Mouse (Mus musculus) frontal cortex, adult (tissue): Measurements from ENCODE around the gene Ccl9.
"Not testable (repeated sequence)": the region's sequence is repeated elsewhere in the genome, so short reads cannot be mapped to it uniquely, and the experiment has no call there.

Experiments used
- ATAC-seq: cut with Nextera tagmentation; 2 replicates; pipeline ENCODE4 v1.9.2; 2017; ENCODE audit warnings: mild to moderate bottlenecking, moderate library complexity, mixed read lengths; ENCODE audit not compliant: low TSS enrichment

Gene Ccl9

GRCm38 (mm10) chr11:83580699-83581232 is 2.3 kb upstream of the Ccl9 start:
- ATAC-seq: no peak

- no peak for ATAC-seq
Measured at GRCm38 (mm10) chr11:83578999-83579398, 563 bp upstream of the Ccl9 start.

GRCm38 (mm10) chr11:83576927-83577555 is 1.4 kb downstream of the Ccl9 start:
- no peak for ATAC-seq

GRCm38 (mm10) chr11:83572834-83573233 is 5.6 kb downstream of the Ccl9 start:
- ATAC-seq: no peak

- no peak for ATAC-seq
Measured at GRCm38 (mm10) chr11:83572223-83572622, 6.2 kb downstream of the Ccl9 start.

GRCm38 (mm10) chr11:83570189-83570588 is 8.2 kb downstream of the Ccl9 start:
- ATAC-seq: no peak

- no peak for ATAC-seq
Measured at GRCm38 (mm10) chr11:83569249-83569648, 9.2 kb downstream of the Ccl9 start.

GRCm38 (mm10) chr11:83568786-83569185 is 9.7 kb downstream of the Ccl9 start:
- ATAC-seq: no peak

GRCm38 (mm10) chr11:83568061-83568460 is 10.4 kb downstream of the Ccl9 start:
- no peak for ATAC-seq

GRCm38 (mm10) chr11:83567311-83567710 is 11.1 kb downstream of the Ccl9 start:
- ATAC-seq: no peak

- ATAC-seq: no peak
Measured at GRCm38 (mm10) chr11:83566617-83567016, 11.8 kb downstream of the Ccl9 start.

GRCm38 (mm10) chr11:83563754-83564153 is 14.7 kb downstream of the Ccl9 start:
- ATAC-seq: no peak

GRCm38 (mm10) chr11:83562311-83562887 is 16.0 kb downstream of the Ccl9 start:
- ATAC-seq: no peak

- ATAC-seq: no peak
Measured at GRCm38 (mm10) chr11:83560405-83560804, 18.0 kb downstream of the Ccl9 start.

GRCm38 (mm10) chr11:83557074-83557473 is 21.4 kb downstream of the Ccl9 start:
- ATAC-seq: no peak

- peak; percentile 85 for ATAC-seq
Measured at GRCm38 (mm10) chr11:83556085-83556781, 22.2 kb downstream of the Ccl9 start.

- ATAC-seq: no peak
Measured at GRCm38 (mm10) chr11:83551668-83552067, 26.8 kb downstream of the Ccl9 start.

- ATAC-seq: not testable (repeated sequence)
Measured at GRCm38 (mm10) chr11:83551037-83551436, 27.4 kb downstream of the Ccl9 start.

GRCm38 (mm10) chr11:83550186-83550632 is 28.2 kb downstream of the Ccl9 start:
- no peak for ATAC-seq

GRCm38 (mm10) chr11:83544214-83544613 is 34.2 kb downstream of the Ccl9 start:
- ATAC-seq: no peak

- ATAC-seq: no peak
Measured at GRCm38 (mm10) chr11:83541415-83541814, 37.0 kb downstream of the Ccl9 start.

GRCm38 (mm10) chr11:83540931-83541330 is 37.5 kb downstream of the Ccl9 start:
- ATAC-seq: no peak
